Mouse (Mus musculus): ENCODE measurements around the gene P3h1. TPM values are rescaled to one million over a fixed set of nuclear protein-coding genes. Genes with fewer than 3 reads are reported as not detected.

The P3h1 gene
- polyA plus RNA-seq (2015; fragmentation: Nextera tagmentation; extraction: Ambion mirVana), result 32.4 and 34.9 TPM in 2 replicates

DNA sequence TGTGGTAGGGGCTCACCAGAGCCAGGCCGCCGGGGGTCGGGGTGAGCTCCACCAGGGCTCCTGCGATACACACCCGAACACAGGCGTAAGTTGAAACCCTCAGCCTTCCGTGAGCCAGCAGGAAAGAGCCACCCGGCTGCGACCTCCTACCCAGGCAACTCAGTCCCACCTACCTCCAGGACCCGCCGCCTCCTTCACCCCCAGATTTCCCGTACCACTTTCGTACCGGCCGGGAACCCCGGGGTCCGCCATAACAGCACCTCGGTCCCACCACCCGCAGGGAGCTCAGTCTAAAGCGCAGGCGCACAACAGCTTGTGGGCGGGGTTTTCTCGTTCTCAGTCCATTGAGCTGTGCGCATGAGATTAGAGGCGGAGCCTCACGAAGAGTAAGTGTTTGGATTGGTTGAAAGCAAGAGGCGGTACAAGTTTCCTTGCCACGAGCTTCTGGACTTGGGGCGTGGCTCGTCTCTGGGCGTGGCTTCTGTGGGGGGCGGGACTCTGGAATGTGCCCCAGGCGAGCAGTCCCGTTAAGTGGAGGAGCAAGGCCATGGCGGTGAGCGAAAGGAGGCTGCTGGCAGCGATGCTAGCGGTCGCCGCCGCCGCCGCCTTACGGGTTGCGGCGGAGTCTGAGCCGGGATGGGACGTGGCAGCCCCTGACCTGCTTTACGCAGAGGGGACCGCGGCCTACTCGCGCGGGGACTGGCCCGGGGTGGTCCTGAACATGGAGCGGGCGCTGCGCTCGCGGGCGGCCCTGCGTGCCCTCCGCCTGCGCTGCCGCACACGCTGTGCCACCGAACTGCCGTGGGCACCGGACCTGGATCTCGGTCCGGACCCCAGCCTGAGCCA lies at the start of gene P3h1, which contains the start of gene AU022252:
TSS of gene P3h1 (plus strand) at position 506 of the 846 bp plus-strand sequence.
TSS of gene AU022252 (minus strand) at position 303 of the 846 bp plus-strand sequence.
- Histone ChIP-seq H3K27ac (peak within 1 kb of the TSS; percentile 68), H3K27me3 (ENCODE audit: insufficient read depth, low read length) (no peaks in the 10 kb centered on the region), H3K36me3 (ENCODE audit: insufficient read depth, low read length) (no peaks in the 10 kb centered on the region), H3K4me3 (replicated peaks; ENCODE audit: low read depth, low read length) (peak within 1 kb of the TSS; percentile 77), H3K4me2 (ENCODE audit: low read length) (peak within 1 kb of the TSS; percentile 86), H3K4me1 (replicated peaks; ENCODE audit: insufficient read depth, low read length) (peaks cover 4% of the 10 kb centered on the region; the same call in 1 of the 2 replicates), H3K9ac (ENCODE audit: low read depth, low read length) (peak within 1 kb of the TSS; percentile 75), H3K9me3 (replicated peaks; ENCODE audit: low read length) (no peaks in the 10 kb centered on the region)
- ATAC-seq (replicated peaks; ENCODE audit: low FRiP score, low read depth) (peak; percentile 95), DNase-seq (ENCODE audit: low spot score) (peak; percentile 99)
- no peak for TF ChIP-seq CTCF (IDR thresholded peaks at IDR 0.05; ENCODE audit: low read depth)
- under 1% methylated on average over 71 of the region's 71 CpGs for WGBS

DNA sequence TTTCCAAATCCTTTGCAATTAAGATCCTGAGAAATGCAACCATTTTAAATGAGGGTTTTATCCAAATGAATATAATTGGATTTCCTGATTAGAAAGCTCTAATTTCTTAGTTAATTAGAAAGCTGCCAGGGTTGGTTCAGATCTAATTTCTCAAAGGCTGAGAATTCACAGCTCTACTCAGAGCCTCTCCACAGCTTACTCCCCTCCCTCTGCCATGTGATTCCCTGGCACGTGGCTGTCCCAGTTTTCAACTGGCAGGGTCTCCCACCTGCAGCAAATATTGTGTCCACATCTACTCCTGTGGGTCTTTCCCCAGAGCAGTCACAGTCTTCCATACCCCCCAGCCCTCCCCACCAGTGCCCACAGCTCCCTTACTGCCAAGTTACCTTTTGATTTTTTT lies 49.2 kb upstream of the P3h1 start:
- Histone ChIP-seq H3K4me3 (replicated peaks; ENCODE audit: low read depth, low read length) (no peak overlapping the region), H3K4me1 (replicated peaks; ENCODE audit: insufficient read depth, low read length) (no peaks in the 10 kb centered on the region), H3K9me3 (replicated peaks; ENCODE audit: low read length) (no peaks in the 10 kb centered on the region), H3K27me3 (ENCODE audit: insufficient read depth, low read length) (no peaks in the 10 kb centered on the region), H3K4me2 (ENCODE audit: low read length) (no peak overlapping the region), H3K27ac (no peak overlapping the region), H3K36me3 (ENCODE audit: insufficient read depth, low read length) (no peaks in the 10 kb centered on the region), H3K9ac (ENCODE audit: low read depth, low read length) (no peak overlapping the region)
- no peak for TF ChIP-seq CTCF (IDR thresholded peaks at IDR 0.05; ENCODE audit: low read depth)
- ATAC-seq (replicated peaks; ENCODE audit: low FRiP score, low read depth), result no peak
- DNase-seq (ENCODE audit: low spot score), result no peak
- 57% methylated on average over 1 of the region's 1 CpGs for WGBS

DNA sequence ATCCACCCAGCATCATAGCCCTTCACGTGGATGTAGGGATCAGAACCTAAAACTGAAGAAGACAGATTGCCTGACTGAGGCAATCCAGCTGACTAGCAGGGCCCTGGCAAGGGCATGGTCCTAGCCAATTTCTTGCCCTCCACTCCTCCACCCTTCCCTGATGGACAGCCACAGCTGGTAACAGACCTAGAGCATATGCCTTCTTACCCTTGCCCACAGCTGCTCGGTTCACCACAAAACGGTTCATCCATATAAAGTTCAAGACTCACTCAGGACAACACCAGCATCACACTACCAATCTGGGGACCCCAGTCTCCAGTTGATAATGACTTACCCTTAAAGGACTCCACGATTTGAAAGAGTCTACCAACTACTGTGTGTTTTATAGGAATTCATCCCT lies 46.9 kb upstream of the P3h1 start:
- Histone ChIP-seq H3K27me3 (ENCODE audit: insufficient read depth, low read length) (no peaks in the 10 kb centered on the region), H3K9ac (ENCODE audit: low read depth, low read length) (no peak overlapping the region), H3K4me3 (replicated peaks; ENCODE audit: low read depth, low read length) (no peak overlapping the region), H3K27ac (no peak overlapping the region), H3K36me3 (ENCODE audit: insufficient read depth, low read length) (no peaks in the 10 kb centered on the region), H3K4me1 (replicated peaks; ENCODE audit: insufficient read depth, low read length) (no peaks in the 10 kb centered on the region), H3K9me3 (replicated peaks; ENCODE audit: low read length) (no peaks in the 10 kb centered on the region), H3K4me2 (ENCODE audit: low read length) (no peak overlapping the region)
- TF ChIP-seq CTCF (IDR thresholded peaks at IDR 0.05; ENCODE audit: low read depth), result no peak
- no peak for ATAC-seq (replicated peaks; ENCODE audit: low FRiP score, low read depth)
- WGBS, result 80% methylated on average over 4 of the region's 4 CpGs
- no peak for DNase-seq (ENCODE audit: low spot score)

- Histone ChIP-seq H3K9ac (ENCODE audit: low read depth, low read length) (no peak overlapping the region), H3K4me2 (ENCODE audit: low read length) (no peak overlapping the region), H3K4me1 (replicated peaks; ENCODE audit: insufficient read depth, low read length) (no peaks in the 10 kb centered on the region), H3K27me3 (ENCODE audit: insufficient read depth, low read length) (no peaks in the 10 kb centered on the region), H3K27ac (no peak overlapping the region), H3K4me3 (replicated peaks; ENCODE audit: low read depth, low read length) (no peak overlapping the region), H3K36me3 (ENCODE audit: insufficient read depth, low read length) (no peaks in the 10 kb centered on the region), H3K9me3 (replicated peaks; ENCODE audit: low read length) (no peaks in the 10 kb centered on the region)
- ATAC-seq (replicated peaks; ENCODE audit: low FRiP score, low read depth) (no peak), DNase-seq (ENCODE audit: low spot score) (no peak)
- peak; percentile 55 for TF ChIP-seq CTCF (IDR thresholded peaks at IDR 0.05; ENCODE audit: low read depth)
- WGBS, result 45% methylated on average over 11 of the region's 11 CpGs
Observed at GRCm38 (mm10) chr4:119188060-119188785, 44.5 kb upstream of the P3h1 start.

- ATAC-seq (replicated peaks; ENCODE audit: low FRiP score, low read depth) (no peak), DNase-seq (ENCODE audit: low spot score) (no peak)
- H3K9me3 ChIP-seq (replicated peaks; ENCODE audit: low read length), result no peaks in the 10 kb centered on the region
- no peak for TF ChIP-seq CTCF (IDR thresholded peaks at IDR 0.05; ENCODE audit: low read depth)
- no peak overlapping the region for H3K27ac ChIP-seq
- 84% methylated on average over 6 of the region's 6 CpGs for WGBS
- no peaks in the 10 kb centered on the region for H3K36me3 ChIP-seq (ENCODE audit: insufficient read depth, low read length)
- no peak overlapping the region for H3K4me3 ChIP-seq (replicated peaks; ENCODE audit: low read depth, low read length)
- no peaks in the 10 kb centered on the region for H3K27me3 ChIP-seq (ENCODE audit: insufficient read depth, low read length)
- no peaks in the 10 kb centered on the region for H3K4me1 ChIP-seq (replicated peaks; ENCODE audit: insufficient read depth, low read length)
- no peak overlapping the region for H3K4me2 ChIP-seq (ENCODE audit: low read length)
- H3K9ac ChIP-seq (ENCODE audit: low read depth, low read length), result no peak overlapping the region
Observed at GRCm38 (mm10) chr4:119189392-119189791, 43.3 kb upstream of the P3h1 start.

DNA sequence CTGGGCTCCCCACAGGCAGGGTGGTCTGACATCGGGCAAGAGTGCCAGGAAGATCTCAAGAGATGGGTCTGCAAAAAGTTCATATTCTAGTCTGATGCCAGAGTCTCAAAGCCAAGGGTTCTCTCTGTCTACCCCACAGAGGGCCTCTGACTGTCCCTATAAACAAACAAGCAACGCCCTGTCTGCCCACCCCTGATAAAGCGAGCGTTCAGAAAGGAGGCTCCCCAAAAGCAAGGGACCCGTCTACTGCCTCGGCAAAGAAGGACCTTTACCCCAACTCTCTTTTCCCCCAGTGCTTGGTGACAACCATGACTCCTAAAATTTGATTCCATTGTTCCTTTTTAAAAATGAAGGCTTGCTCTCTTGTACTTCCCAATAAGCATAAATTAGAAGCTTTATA lies 42.9 kb upstream of the P3h1 start, which contains the start of gene Ermap:
TSS of gene Ermap (minus strand) at position 148 of the 400 bp plus-strand sequence.
- no peak for DNase-seq (ENCODE audit: low spot score)
- TF ChIP-seq CTCF (IDR thresholded peaks at IDR 0.05; ENCODE audit: low read depth), result no peak
- Histone ChIP-seq H3K9ac (ENCODE audit: low read depth, low read length) (no peak within 1 kb of the TSS), H3K4me1 (replicated peaks; ENCODE audit: insufficient read depth, low read length) (no peaks in the 10 kb centered on the region), H3K27me3 (ENCODE audit: insufficient read depth, low read length) (no peaks in the 10 kb centered on the region), H3K4me3 (replicated peaks; ENCODE audit: low read depth, low read length) (no peak within 1 kb of the TSS), H3K36me3 (ENCODE audit: insufficient read depth, low read length) (no peaks in the 10 kb centered on the region), H3K9me3 (replicated peaks; ENCODE audit: low read length) (no peaks in the 10 kb centered on the region), H3K4me2 (ENCODE audit: low read length) (no peak within 1 kb of the TSS), H3K27ac (no peak within 1 kb of the TSS)
- WGBS, result 81% methylated on average over 6 of the region's 6 CpGs
- no peak for ATAC-seq (replicated peaks; ENCODE audit: low FRiP score, low read depth)
